Mouse (Mus musculus) heart, embryonic 14.5 days (tissue): ENCODE results near the gene Dffb. TPM values are rescaled to one million over a fixed set of nuclear protein-coding genes. Genes with fewer than 3 reads are reported as not detected.

Experiments used
- ATAC-seq: fragments of 200-750 bp; cut with Nextera tagmentation; 2 replicates; pipeline ENCODE4 v1.8.0; 2017; ENCODE audit warnings: low read depth, moderate TSS enrichment; ENCODE audit not compliant: insufficient number of reproducible peaks, insufficient read depth, low FRiP score
- H3K27ac ChIP-seq, 2 experiments: fragments of 200-500 bp in 1 of 2; fragments of 300-500 bp in 1 of 2; sonication (generic) in 1 of 2; replicated peaks in 1 of 2; 2 replicates each; pipeline ENCODE4 v1.5.1; 2012 to 2014; ENCODE audit warnings: low read depth in 2 of 2, low read length in 2 of 2, control low read depth in 1 of 2, mild to moderate bottlenecking in 1 of 2, mixed read lengths in 1 of 2; ENCODE audit not compliant: control insufficient read depth in 1 of 2, insufficient read depth in 1 of 2
- H3K27me3 ChIP-seq: fragments of 300-500 bp; sonication (generic); 2 replicates; pipeline ENCODE4 v1.6.1; 2014; ENCODE audit warnings: mild to moderate bottlenecking, low read length, control low read depth; ENCODE audit not compliant: control insufficient read depth, insufficient read depth
- H3K36me3 ChIP-seq: fragments of 300-500 bp; sonication (generic); 2 replicates; pipeline ENCODE4 v1.6.1; 2014; ENCODE audit warnings: mild to moderate bottlenecking, control low read depth, low read length, mixed read lengths; ENCODE audit not compliant: control insufficient read depth, insufficient read depth
- H3K4me1 ChIP-seq, 2 experiments: fragments of 200-500 bp in 1 of 2; fragments of 300-500 bp in 1 of 2; sonication (generic) in 1 of 2; 2 replicates each; pipeline ENCODE4 v1.6.1; 2012 to 2014; ENCODE audit warnings: low read length in 2 of 2, control low read depth in 1 of 2, mixed read lengths in 1 of 2; ENCODE audit not compliant: control insufficient read depth in 2 of 2, insufficient read depth in 2 of 2
- H3K4me2 ChIP-seq: fragments of 300-500 bp; sonication (generic); 2 replicates; pipeline ENCODE4 v1.6.1; 2014; ENCODE audit warnings: mild to moderate bottlenecking, low read length
- H3K4me3 ChIP-seq, 2 experiments: fragments of 200-500 bp in 1 of 2; fragments of 300-500 bp in 1 of 2; sonication (generic) in 1 of 2; 2 replicates each; pipeline ENCODE4 v1.5.1; 2012 to 2014; ENCODE audit warnings: low read length in 2 of 2, mild to moderate bottlenecking in 2 of 2, control low read depth in 1 of 2, low read depth in 1 of 2, moderate library complexity in 1 of 2; ENCODE audit not compliant: control insufficient read depth in 1 of 2, insufficient read depth in 1 of 2
- H3K9ac ChIP-seq: fragments of 300-500 bp; sonication (generic); 2 replicates; pipeline ENCODE4 v1.6.1; 2014; ENCODE audit warnings: mild to moderate bottlenecking, low read length
- H3K9me3 ChIP-seq: fragments of 300-500 bp; sonication (generic); 2 replicates; pipeline ENCODE4 v1.6.1; 2016; ENCODE audit warnings: low read length, control low read depth; ENCODE audit not compliant: control insufficient read depth
- WGBS: fragments of 180-500 bp; shearing (Covaris S2); extraction: QIAGEN DNeasy Blood & Tissue Kit; methylation state at CpG from one replicate; pipeline ENCODE4 v1.1.7; 2014; 5-methylcytosine and 5-hydroxymethylcytosine counted together
- polyA plus RNA-seq: library from polyadenylated mRNA; unstranded; fragments of >200 nt; fragmentation: Nextera tagmentation; extraction: Ambion mirVana; gene quantifications from 2 replicates; pipeline ENCODE4 v1.2.1, GENCODE M21; 2014

The Dffb gene
- polyA plus RNA-seq, 1 experiment from 2014 or later, result 6.8 TPM

DNA sequence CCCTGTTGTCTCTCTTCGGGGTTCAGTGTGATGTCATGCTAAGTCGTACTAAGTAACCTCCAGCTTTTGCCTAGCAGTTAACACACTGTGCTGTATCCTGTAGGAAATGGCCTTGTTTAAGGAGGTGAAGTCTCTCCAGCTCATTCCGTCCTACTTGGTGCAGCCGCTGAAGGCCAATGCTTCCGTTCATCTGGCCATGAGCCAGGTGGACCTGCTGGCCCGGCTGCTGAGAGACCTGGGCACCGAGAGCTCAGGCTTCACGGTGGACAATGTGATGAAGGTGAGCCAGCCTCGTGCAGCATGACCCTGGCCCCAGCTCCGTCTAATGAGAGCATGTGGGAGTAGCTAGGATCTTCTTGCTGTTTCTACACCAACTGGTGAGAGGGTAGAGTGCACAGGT is 17.8 kb upstream of the Dffb start:
- WGBS, result 91% methylated on average over 10 of the region's 10 CpGs

GRCm38 (mm10) chr4:153980470-153980869 is 5.5 kb upstream of the Dffb start:
- Histone ChIP-seq H3K4me1 (peaks cover 3 to 10% of the 10 kb centered on the region in 2 experiments; a peak in 3 of 4 replicates), H3K4me3 (no peak overlapping the region), H3K27me3 (no peaks in the 10 kb centered on the region), H3K36me3 (peaks cover 68% of the 10 kb centered on the region), H3K9ac (no peak overlapping the region), H3K9me3 (no peaks in the 10 kb centered on the region), H3K4me2 (no peak overlapping the region), H3K27ac (no peak overlapping the region)
- no peak for ATAC-seq
- 93% methylated on average over 11 of the region's 11 CpGs for WGBS

More for the DNA sequence above, 17.8 kb upstream of the Dffb start:
- H3K4me1 ChIP-seq, result no peaks in the 10 kb centered on the region
- ATAC-seq, result no peak
- no peaks in the 10 kb centered on the region for H3K9me3 ChIP-seq
- no peak overlapping the region for H3K27ac ChIP-seq
- H3K4me3 ChIP-seq, result no peak overlapping the region
- no peak overlapping the region for H3K9ac ChIP-seq
- H3K27me3 ChIP-seq, result no peaks in the 10 kb centered on the region
- peaks cover 90% of the 10 kb centered on the region for H3K36me3 ChIP-seq
- no peak overlapping the region for H3K4me2 ChIP-seq

DNA sequence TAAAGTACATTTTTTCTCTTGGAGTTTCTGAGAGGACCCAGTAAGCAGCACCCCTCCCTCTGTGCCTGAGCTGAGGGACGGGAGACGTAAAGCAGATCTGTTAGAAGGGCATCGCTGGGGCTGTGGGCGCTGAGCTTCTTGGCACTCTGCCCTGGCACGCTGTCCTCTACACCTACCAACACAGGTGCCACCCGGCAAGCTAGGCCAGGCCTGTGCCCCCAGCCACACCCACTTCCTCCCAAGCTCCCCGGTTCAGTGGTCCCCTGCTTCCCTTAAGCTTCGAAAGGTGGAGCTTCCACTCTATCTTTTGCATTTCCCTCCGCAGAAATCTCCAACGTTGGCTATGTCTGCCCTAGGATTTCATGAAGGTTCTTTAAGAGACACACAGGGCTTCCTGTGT is 4.3 kb upstream of the Dffb start:
- Histone ChIP-seq H3K27me3 (no peaks in the 10 kb centered on the region), H3K4me2 (no peak overlapping the region), H3K4me3 (no peak overlapping the region), H3K9me3 (no peaks in the 10 kb centered on the region), H3K9ac (no peak overlapping the region), H3K4me1 (peaks cover 3 to 10% of the 10 kb centered on the region in 2 experiments; a peak in 3 of 4 replicates), H3K27ac (no peak overlapping the region), H3K36me3 (peaks cover 56% of the 10 kb centered on the region)
- 88% methylated on average over 10 of the region's 10 CpGs for WGBS
- no peak for ATAC-seq

DNA sequence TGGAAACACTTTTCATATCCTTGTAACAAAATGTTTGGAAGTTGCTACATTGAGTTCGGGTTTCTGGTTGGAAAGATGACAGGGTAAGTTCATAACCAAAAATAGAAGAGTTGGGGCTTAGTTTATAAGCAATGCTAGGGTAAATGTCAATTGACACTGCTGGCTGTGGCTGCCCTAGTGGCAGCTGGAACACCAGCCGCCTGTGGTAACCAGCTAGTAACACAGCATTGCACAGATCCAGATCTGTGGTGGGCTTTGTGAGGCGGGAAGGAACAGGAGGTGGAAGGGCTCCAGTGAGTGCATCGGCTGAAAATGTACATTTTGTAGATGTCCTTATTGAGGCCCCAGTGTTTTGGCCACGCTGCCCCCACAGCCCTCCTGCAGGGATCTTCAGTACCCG is 842 bp upstream of the Dffb start:
- Histone ChIP-seq H3K36me3 (peaks cover 32% of the 10 kb centered on the region), H3K27me3 (no peaks in the 10 kb centered on the region), H3K4me2 (peak overlapping the region; percentile 91), H3K27ac (no peak overlapping the region; a peak in 1 of 4 replicates), H3K4me3 (peak overlapping the region; percentile 18 to 96; a peak in 3 of 4 replicates), H3K9ac (peak overlapping the region; percentile 95), H3K4me1 (peaks cover 3 to 10% of the 10 kb centered on the region in 2 experiments; a peak in 3 of 4 replicates), H3K9me3 (no peaks in the 10 kb centered on the region)
- ATAC-seq, result no peak
- 40% methylated on average over 6 of the region's 6 CpGs for WGBS

- Histone ChIP-seq H3K4me2 (peak overlapping the region; percentile 91), H3K27ac (peak overlapping the region in 1 of 2 experiments; percentile 44; a peak in 2 of 4 replicates), H3K27me3 (no peaks in the 10 kb centered on the region), H3K36me3 (peaks cover 32% of the 10 kb centered on the region), H3K4me3 (peak overlapping the region; percentile 81 to 96), H3K9ac (peak overlapping the region; percentile 95), H3K4me1 (peaks cover 3 to 10% of the 10 kb centered on the region in 2 experiments; a peak in 3 of 4 replicates), H3K9me3 (no peaks in the 10 kb centered on the region)
- no peak for ATAC-seq
- 1% methylated on average over 33 of the region's 33 CpGs for WGBS
Observed at GRCm38 (mm10) chr4:153975292-153975662, 351 bp upstream of the Dffb start.

DNA sequence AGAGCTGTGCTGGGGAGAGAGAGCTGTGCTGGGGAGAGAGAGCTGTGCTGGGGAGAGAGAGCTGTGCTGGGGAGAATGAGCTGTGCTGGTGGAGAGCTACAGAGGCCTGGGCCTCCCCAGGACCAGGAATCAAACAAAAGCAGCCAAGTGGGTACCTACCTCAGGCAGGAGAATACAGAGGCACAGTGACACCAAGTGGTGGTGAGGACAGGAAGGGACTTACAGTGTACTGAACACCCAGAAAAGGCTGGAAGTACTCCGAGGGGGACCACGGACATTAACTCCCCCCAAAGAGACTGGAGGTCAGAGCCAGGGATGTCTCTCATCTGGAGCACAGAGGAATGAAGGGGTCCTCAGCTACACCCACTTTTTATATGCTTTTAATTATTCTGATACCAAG is 6.9 kb downstream of the Dffb start:
- Histone ChIP-seq H3K4me1 (no peaks in the 10 kb centered on the region), H3K9me3 (no peaks in the 10 kb centered on the region), H3K4me2 (no peak overlapping the region), H3K27me3 (no peaks in the 10 kb centered on the region), H3K36me3 (peaks cover 67% of the 10 kb centered on the region), H3K4me3 (no peak overlapping the region), H3K9ac (no peak overlapping the region), H3K27ac (no peak overlapping the region)
- WGBS, result 83% methylated on average over 2 of the region's 2 CpGs
- ATAC-seq, result no peak

- 88% methylated on average over 2 of the region's 2 CpGs for WGBS
- no peak overlapping the region for H3K9ac ChIP-seq
- no peaks in the 10 kb centered on the region for H3K27me3 ChIP-seq
- H3K4me3 ChIP-seq, result no peak overlapping the region
- H3K36me3 ChIP-seq, result peaks cover 72% of the 10 kb centered on the region
- H3K27ac ChIP-seq, result no peak overlapping the region
- H3K4me2 ChIP-seq, result no peak overlapping the region
- no peaks in the 10 kb centered on the region for H3K4me1 ChIP-seq
- no peak for ATAC-seq
- no peaks in the 10 kb centered on the region for H3K9me3 ChIP-seq
Observed at GRCm38 (mm10) chr4:153967556-153967955, 7.4 kb downstream of the Dffb start.

DNA sequence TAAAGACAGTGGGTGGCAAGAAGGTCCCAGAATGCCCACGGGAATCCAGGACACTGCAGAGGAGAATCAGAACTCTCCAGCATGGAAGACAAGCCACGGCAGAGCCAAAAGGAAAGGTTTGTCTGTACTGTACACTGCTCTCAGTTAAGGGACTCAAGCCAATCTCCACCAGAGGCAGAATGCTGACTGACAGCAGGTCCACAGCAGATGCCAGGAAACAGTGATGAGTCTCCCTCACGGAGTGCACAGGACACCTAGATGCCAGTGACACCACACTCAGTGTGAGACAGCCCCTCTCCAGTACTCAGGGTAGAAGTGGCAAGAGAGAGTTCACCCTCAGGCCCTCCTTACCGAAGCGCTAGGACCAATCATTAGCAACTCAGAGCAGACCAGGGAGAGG is 8.3 kb downstream of the Dffb start:
- Histone ChIP-seq H3K4me1 (no peaks in the 10 kb centered on the region), H3K9me3 (no peaks in the 10 kb centered on the region), H3K27me3 (no peaks in the 10 kb centered on the region), H3K36me3 (peaks cover 78% of the 10 kb centered on the region), H3K4me3 (no peak overlapping the region), H3K27ac (no peak overlapping the region), H3K4me2 (no peak overlapping the region), H3K9ac (no peak overlapping the region)
- 83% methylated on average over 5 of the region's 5 CpGs for WGBS
- ATAC-seq, result no peak
